Mouse (Mus musculus): ENCODE results near the gene Batf2. TPM values are rescaled to one million over a fixed set of nuclear protein-coding genes. Genes with fewer than 3 reads are reported as not detected.

Gene Batf2
- total and polyA plus RNA-seq, 3 experiments: not detected

- Histone ChIP-seq H3K36me3 (replicated peaks in 1 of 2; ENCODE audit: control insufficient read depth in 1 of 2, insufficient read depth in 1 of 2, low read length in 1 of 2) (no peaks in the 10 kb centered on the region), H3K4me2 (ENCODE audit: insufficient read depth, low read depth, poor library complexity, severe bottlenecking) (no peak overlapping the region), H3K9ac (ENCODE audit: insufficient read depth, low read depth) (no peak overlapping the region), H3K9me3 (replicated peaks; ENCODE audit: low read length) (no peaks in the 10 kb centered on the region), H3K79me2 (replicated peaks; ENCODE audit: control insufficient read depth, extremely low read depth, insufficient read depth, poor library complexity, severe bottlenecking) (no peaks in the 10 kb centered on the region), H3K4me3 (replicated peaks in 1 of 3; ENCODE audit: low read depth in 2 of 3, low read length in 2 of 3, poor library complexity in 1 of 3) (no peak overlapping the region), H3K4me1 (ENCODE audit: control insufficient read depth in 1 of 2, insufficient read depth in 2 of 2) (peaks cover 4 to 24% of the 10 kb centered on the region in 2 experiments), H3K27ac (ENCODE audit: insufficient read depth, low read depth) (no peak overlapping the region), H3K27me3 (replicated peaks) (no peaks in the 10 kb centered on the region)
- no peak for DNase-seq (ENCODE audit: extremely low read depth)
- no peak for TF ChIP-seq TBP (conservative IDR thresholded peaks at IDR 0.05; ENCODE audit: low read depth, low read length)
- TF ChIP-seq SMC3 (IDR thresholded peaks at IDR 0.05; ENCODE audit: low read depth, low read length): no peak
- TF ChIP-seq UBTF (IDR thresholded peaks at IDR 0.05; ENCODE audit: low read depth, low read length): no peak
- no peak for TF ChIP-seq MYC (IDR thresholded peaks at IDR 0.05; ENCODE audit: low read depth, low read length)
- no peak for TF ChIP-seq ETS1 (conservative IDR thresholded peaks at IDR 0.05; ENCODE audit: low read depth, low read length)
- TF ChIP-seq MAZ (IDR thresholded peaks at IDR 0.05; ENCODE audit: low read depth, low read length): no peak
- TF ChIP-seq RCOR1 (conservative IDR thresholded peaks at IDR 0.05; ENCODE audit: low read depth, low read length): no peak
- no peak for TF ChIP-seq EP300 (IDR thresholded peaks at IDR 0.05; ENCODE audit: low read length)
- TF ChIP-seq POLR2A (IDR thresholded peaks at IDR 0.05; ENCODE audit: low read depth, low read length): no peak
- no peak for TF ChIP-seq ZKSCAN1 (IDR thresholded peaks at IDR 0.05; ENCODE audit: borderline replicate concordance, low read depth, low read length)
- no peak for TF ChIP-seq RAD21 (IDR thresholded peaks at IDR 0.05; ENCODE audit: low read depth, low read length)
- no peak for TF ChIP-seq USF2 (conservative IDR thresholded peaks at IDR 0.05; ENCODE audit: low read depth, low read length)
- no peak for TF ChIP-seq HCFC1 (IDR thresholded peaks at IDR 0.05; ENCODE audit: low read depth, low read length)
- TF ChIP-seq MEF2A (IDR thresholded peaks at IDR 0.05; ENCODE audit: borderline replicate concordance, low read depth, low read length): no peak
- no peak for TF ChIP-seq USF1 (IDR thresholded peaks at IDR 0.05; ENCODE audit: low read depth, low read length)
- TF ChIP-seq JUND (conservative IDR thresholded peaks at IDR 0.05; ENCODE audit: low read depth, low read length): no peak
- in situ Hi-C loops (cut with MboI; ENCODE audit: low pct_ligation_motif_present, low pct_unique_long_range_greater_than_20kb, low sequenced_read_pairs): no loop called here
- dilution Hi-C loops (cut with MboI; ENCODE audit: extremely low pct_ligation_motif_present, extremely low pct_unique_long_range_greater_than_20kb, low sequenced_read_pairs): no loop called here
These were observed 77.8 kb downstream of the Batf2 start for GRCm38 (mm10) chr19:6218606-6219005.

Other genes starting within 250 kb of the Batf2 start
Only the 20 nearest of the 31 such genes appear.
- 34.6 and 40.2 TPM in 2 replicates for gene Capn1, start 125.1 kb upstream of the Batf2 start, total RNA-seq (2012; rRNA removed)
- gene Capn1, start 125.1 kb upstream of the Batf2 start, total RNA-seq (2014; rRNA removed): 19.3 and 20.0 TPM in 2 replicates
- gene Capn1, start 125.1 kb upstream of the Batf2 start, polyA plus RNA-seq (2012; ENCODE audit: insufficient read length, low read depth): 42.9 and 43.7 TPM in 2 replicates
- 26.8 and 32.0 TPM in 2 replicates for gene Syvn1, start 94.4 kb upstream of the Batf2 start, total RNA-seq (2012; rRNA removed)
- 13.5 and 16.5 TPM in 2 replicates for gene Syvn1, start 94.4 kb upstream of the Batf2 start, total RNA-seq (2014; rRNA removed)
- 82.5 and 106 TPM in 2 replicates for gene Syvn1, start 94.4 kb upstream of the Batf2 start, polyA plus RNA-seq (2012; ENCODE audit: insufficient read length, low read depth)
- 37.4 and 49.8 TPM in 2 replicates for gene Mrpl49, start 83.2 kb upstream of the Batf2 start, total RNA-seq (2012; rRNA removed)
- 59.0 and 60.9 TPM in 2 replicates for gene Mrpl49, start 83.2 kb upstream of the Batf2 start, total RNA-seq (2014; rRNA removed)
- gene Mrpl49, start 83.2 kb upstream of the Batf2 start, polyA plus RNA-seq (2012; ENCODE audit: insufficient read length, low read depth): 55.6 and 66.6 TPM in 2 replicates
- gene Fau, start 83.1 kb upstream of the Batf2 start, total RNA-seq (2012; rRNA removed): 2,266 and 2,403 TPM in 2 replicates
- 1,142 and 1,239 TPM in 2 replicates for gene Fau, start 83.1 kb upstream of the Batf2 start, total RNA-seq (2014; rRNA removed)
- gene Fau, start 83.1 kb upstream of the Batf2 start, polyA plus RNA-seq (2012; ENCODE audit: insufficient read length, low read depth): 2,522 and 2,776 TPM in 2 replicates
- 29.2 and 32.7 TPM in 2 replicates for gene Znhit2, start 79.8 kb upstream of the Batf2 start, total RNA-seq (2012; rRNA removed)
- 20.9 and 22.6 TPM in 2 replicates for gene Znhit2, start 79.8 kb upstream of the Batf2 start, total RNA-seq (2014; rRNA removed)
- 20.1 and 20.5 TPM in 2 replicates for gene Znhit2, start 79.8 kb upstream of the Batf2 start, polyA plus RNA-seq (2012; ENCODE audit: insufficient read length, low read depth)
- gene Tm7sf2, start 72.6 kb upstream of the Batf2 start, total RNA-seq (2012; rRNA removed): 8.7 and 10.8 TPM in 2 replicates
- gene Tm7sf2, start 72.6 kb upstream of the Batf2 start, total RNA-seq (2014; rRNA removed): 8.8 and 11.7 TPM in 2 replicates
- 7.9 and 15.1 TPM in 2 replicates for gene Tm7sf2, start 72.6 kb upstream of the Batf2 start, polyA plus RNA-seq (2012; ENCODE audit: insufficient read length, low read depth)
- gene Vps51, start 63.8 kb upstream of the Batf2 start, total RNA-seq (2012; rRNA removed): 44.7 and 48.2 TPM in 2 replicates
- 37.0 and 37.7 TPM in 2 replicates for gene Vps51, start 63.8 kb upstream of the Batf2 start, total RNA-seq (2014; rRNA removed)
- 44.1 and 51.2 TPM in 2 replicates for gene Vps51, start 63.8 kb upstream of the Batf2 start, polyA plus RNA-seq (2012; ENCODE audit: insufficient read length, low read depth)
- not detected in 2 replicates for gene Tmem262, start 61.0 kb upstream of the Batf2 start, total RNA-seq (2012; rRNA removed)
- gene Tmem262, start 61.0 kb upstream of the Batf2 start, total RNA-seq (2014; rRNA removed): not detected in 2 replicates
- not detected in 2 replicates for gene Tmem262, start 61.0 kb upstream of the Batf2 start, polyA plus RNA-seq (2012; ENCODE audit: insufficient read length, low read depth)
- not detected in 2 replicates for gene Gm28374, start 58.7 kb upstream of the Batf2 start, total RNA-seq (2012; rRNA removed)
- 0.40 and 0.42 TPM in 2 replicates for gene Gm28374, start 58.7 kb upstream of the Batf2 start, total RNA-seq (2014; rRNA removed)
- 0.57 TPM in 1 of 2 replicates, not detected in the other for gene Gm28374, start 58.7 kb upstream of the Batf2 start, polyA plus RNA-seq (2012; ENCODE audit: insufficient read length, low read depth)
- 26.8 and 29.4 TPM in 2 replicates for gene Zfpl1, start 56.0 kb upstream of the Batf2 start, total RNA-seq (2012; rRNA removed)
- gene Zfpl1, start 56.0 kb upstream of the Batf2 start, total RNA-seq (2014; rRNA removed): 23.1 and 26.1 TPM in 2 replicates
- 30.5 and 40.9 TPM in 2 replicates for gene Zfpl1, start 56.0 kb upstream of the Batf2 start, polyA plus RNA-seq (2012; ENCODE audit: insufficient read length, low read depth)
- 51.5 and 59.2 TPM in 2 replicates for gene Cdca5, start 56.0 kb upstream of the Batf2 start, total RNA-seq (2012; rRNA removed)
- gene Cdca5, start 56.0 kb upstream of the Batf2 start, total RNA-seq (2014; rRNA removed): 62.7 and 67.8 TPM in 2 replicates
- gene Cdca5, start 56.0 kb upstream of the Batf2 start, polyA plus RNA-seq (2012; ENCODE audit: insufficient read length, low read depth): 80.6 and 81.6 TPM in 2 replicates
- gene AC131692.1, start 46.6 kb upstream of the Batf2 start, total RNA-seq (2012; rRNA removed): 0.81 and 0.84 TPM in 2 replicates
- 0.42 and 0.74 TPM in 2 replicates for gene AC131692.1, start 46.6 kb upstream of the Batf2 start, total RNA-seq (2014; rRNA removed)
- 4.6 and 4.7 TPM in 2 replicates for gene AC131692.1, start 46.6 kb upstream of the Batf2 start, polyA plus RNA-seq (2012; ENCODE audit: insufficient read length, low read depth)
- 0.25 and 0.34 TPM in 2 replicates for gene Naaladl1, start 35.2 kb upstream of the Batf2 start, total RNA-seq (2012; rRNA removed)
- gene Naaladl1, start 35.2 kb upstream of the Batf2 start, total RNA-seq (2014; rRNA removed): 0.20 and 0.24 TPM in 2 replicates
- gene Naaladl1, start 35.2 kb upstream of the Batf2 start, polyA plus RNA-seq (2012; ENCODE audit: insufficient read length, low read depth): 1.1 and 1.9 TPM in 2 replicates
- 27.0 and 31.0 TPM in 2 replicates for gene Sac3d1, start 22.3 kb upstream of the Batf2 start, total RNA-seq (2012; rRNA removed)
- gene Sac3d1, start 22.3 kb upstream of the Batf2 start, total RNA-seq (2014; rRNA removed): 24.6 and 31.9 TPM in 2 replicates
- 26.9 and 29.8 TPM in 2 replicates for gene Sac3d1, start 22.3 kb upstream of the Batf2 start, polyA plus RNA-seq (2012; ENCODE audit: insufficient read length, low read depth)
- 15.6 and 17.4 TPM in 2 replicates for gene Snx15, start 12.7 kb upstream of the Batf2 start, total RNA-seq (2012; rRNA removed)
- gene Snx15, start 12.7 kb upstream of the Batf2 start, total RNA-seq (2014; rRNA removed): 14.0 and 15.3 TPM in 2 replicates
- 14.4 and 15.7 TPM in 2 replicates for gene Snx15, start 12.7 kb upstream of the Batf2 start, polyA plus RNA-seq (2012; ENCODE audit: insufficient read length, low read depth)
- gene Arl2, start 565 bp downstream of the Batf2 start, total RNA-seq (2012; rRNA removed): 35.4 and 48.4 TPM in 2 replicates
- gene Arl2, start 565 bp downstream of the Batf2 start, total RNA-seq (2014; rRNA removed): 23.9 and 27.9 TPM in 2 replicates
- 28.0 and 36.9 TPM in 2 replicates for gene Arl2, start 565 bp downstream of the Batf2 start, polyA plus RNA-seq (2012; ENCODE audit: insufficient read length, low read depth)
- not detected in 2 replicates for gene Majin, start 43.4 kb downstream of the Batf2 start, total RNA-seq (2012; rRNA removed)
- not detected in 2 replicates for gene Majin, start 43.4 kb downstream of the Batf2 start, total RNA-seq (2014; rRNA removed)
- not detected in 2 replicates for gene Majin, start 43.4 kb downstream of the Batf2 start, polyA plus RNA-seq (2012; ENCODE audit: insufficient read length, low read depth)
- gene Gpha2, start 85.4 kb downstream of the Batf2 start, total RNA-seq (2012; rRNA removed): not detected in 2 replicates
- gene Gpha2, start 85.4 kb downstream of the Batf2 start, total RNA-seq (2014; rRNA removed): not detected in 2 replicates
- gene Gpha2, start 85.4 kb downstream of the Batf2 start, polyA plus RNA-seq (2012; ENCODE audit: insufficient read length, low read depth): not detected in 2 replicates
- 7.8 and 9.8 TPM in 2 replicates for gene Ppp2r5b, start 94.9 kb downstream of the Batf2 start, total RNA-seq (2012; rRNA removed)
- 2.8 and 3.0 TPM in 2 replicates for gene Ppp2r5b, start 94.9 kb downstream of the Batf2 start, total RNA-seq (2014; rRNA removed)
- gene Ppp2r5b, start 94.9 kb downstream of the Batf2 start, polyA plus RNA-seq (2012; ENCODE audit: insufficient read length, low read depth): 3.4 and 4.1 TPM in 2 replicates
- 9.5 and 10.0 TPM in 2 replicates for gene Atg2a, start 100.7 kb downstream of the Batf2 start, total RNA-seq (2012; rRNA removed)
- 2.3 and 2.8 TPM in 2 replicates for gene Atg2a, start 100.7 kb downstream of the Batf2 start, total RNA-seq (2014; rRNA removed)
- gene Atg2a, start 100.7 kb downstream of the Batf2 start, polyA plus RNA-seq (2012; ENCODE audit: insufficient read length, low read depth): 9.4 and 13.9 TPM in 2 replicates